Mouse (Mus musculus) liver, embryonic 14.5 days (tissue): ENCODE measurements around the gene Rgl2. TPM values are rescaled to one million over a fixed set of nuclear protein-coding genes. Genes with fewer than 3 reads are reported as not detected.
A peak's percentile ranks its signal among the peaks of the same experiment; 100 is the strongest.
"Not testable (repeated sequence)": the region's sequence is repeated elsewhere in the genome, so short reads cannot be mapped to it uniquely, and the experiment has no call there.

Experiments used
- ATAC-seq: fragments of 200-750 bp; cut with Nextera tagmentation; 2 replicates; pipeline ENCODE4 v1.8.0; 2017; ENCODE audit warnings: moderate number of reproducible peaks, mild to moderate bottlenecking, moderate library complexity; ENCODE audit not compliant: insufficient read depth
- DNase-seq, 3 experiments: peaks; one replicate each; pipeline ENCODE4 v3.0.0-alpha.2; 2012 to 2013; ENCODE audit warnings: low read depth in 3 of 3, low spot score in 3 of 3
- H3K27ac ChIP-seq: fragments of 300-500 bp; sonication (generic); 2 replicates; pipeline ENCODE4 v1.5.1; 2014; ENCODE audit warnings: moderate library complexity, mild to moderate bottlenecking, control low read depth, inconsistent platforms
- H3K27me3 ChIP-seq: fragments of 300-500 bp; sonication (generic); 2 replicates; pipeline ENCODE4 v1.6.1; 2014; ENCODE audit warnings: mild to moderate bottlenecking, low read length, moderate library complexity; ENCODE audit not compliant: control insufficient read depth, insufficient read depth
- H3K36me3 ChIP-seq: fragments of 300-500 bp; sonication (generic); replicated peaks from 2 replicates; pipeline ENCODE4 v1.6.1; 2014; ENCODE audit warnings: low read depth; ENCODE audit not compliant: control insufficient read depth, insufficient read depth
- H3K4me1 ChIP-seq, 2 experiments: fragments of 200-500 bp in 1 of 2; fragments of 300-500 bp in 1 of 2; sonication (generic) in 1 of 2; replicated peaks; 2 replicates each; pipeline ENCODE4 v1.6.1; 2012 to 2014; ENCODE audit warnings: antibody characterized with exemption in 1 of 2, inconsistent platforms in 1 of 2, low read length in 1 of 2; ENCODE audit not compliant: control insufficient read depth in 2 of 2, insufficient read depth in 2 of 2
- H3K4me2 ChIP-seq: fragments of 300-500 bp; sonication (generic); 2 replicates; pipeline ENCODE4 v1.6.1; 2014; ENCODE audit warnings: low read depth, mild to moderate bottlenecking, control low read depth, moderate library complexity
- H3K4me3 ChIP-seq, 2 experiments: fragments of 200-500 bp in 1 of 2; fragments of 300-500 bp in 1 of 2; sonication (generic) in 1 of 2; 2 replicates each; pipeline ENCODE4 v1.5.1; 2012 to 2014; ENCODE audit warnings: low read depth in 2 of 2, low read length in 2 of 2, mild to moderate bottlenecking in 2 of 2, control low read depth in 1 of 2, inconsistent platforms in 1 of 2, moderate library complexity in 1 of 2; ENCODE audit not compliant: insufficient read depth in 1 of 2
- H3K9ac ChIP-seq: fragments of 300-500 bp; sonication (generic); replicated peaks from 2 replicates; pipeline ENCODE4 v1.6.1; 2014; ENCODE audit warnings: mild to moderate bottlenecking, control low read depth, moderate library complexity
- H3K9me3 ChIP-seq: fragments of 300-500 bp; sonication (generic); 2 replicates; pipeline ENCODE4 v1.6.1; 2016; ENCODE audit warnings: low read length, mixed read lengths; ENCODE audit not compliant: control insufficient read depth
- CTCF ChIP-seq: IDR thresholded peaks from 2 replicates; pipeline ENCODE4 v1.5.1; 2016; ENCODE audit warnings: antibody characterized with exemption, low read depth, control low read depth
- EP300 ChIP-seq: IDR thresholded peaks from 2 replicates; pipeline ENCODE4 v1.6.1; 2016; ENCODE audit warnings: antibody characterized with exemption, low read depth
- WGBS: fragments of 180-500 bp; shearing (Covaris S2); extraction: QIAGEN DNeasy Blood & Tissue Kit; methylation state at CpG from one replicate; pipeline ENCODE4 v1.1.7; 2014; ENCODE audit not compliant: insufficient replicate concordance; 5-methylcytosine and 5-hydroxymethylcytosine counted together
- polyA plus RNA-seq, 2 experiments: library from polyadenylated mRNA; depleted of rRNA in 1 of 2; stranded (reverse) in 1 of 2; unstranded in 1 of 2; fragments of >200 nt; fragmentation: Nextera tagmentation in 1 of 2; extraction: Ambion mirVana in 1 of 2; gene quantifications; 2 replicates each; pipeline versions ENCODE4 v1.2.1 to v1.2.3; 2012 to 2014

Rgl2 gene
- polyA plus RNA-seq (2012; rRNA removed) (17.0 and 19.6 TPM in 2 replicates), polyA plus RNA-seq (2014; fragmentation: Nextera tagmentation; extraction: Ambion mirVana) (4.9 and 5.9 TPM in 2 replicates)

DNA sequence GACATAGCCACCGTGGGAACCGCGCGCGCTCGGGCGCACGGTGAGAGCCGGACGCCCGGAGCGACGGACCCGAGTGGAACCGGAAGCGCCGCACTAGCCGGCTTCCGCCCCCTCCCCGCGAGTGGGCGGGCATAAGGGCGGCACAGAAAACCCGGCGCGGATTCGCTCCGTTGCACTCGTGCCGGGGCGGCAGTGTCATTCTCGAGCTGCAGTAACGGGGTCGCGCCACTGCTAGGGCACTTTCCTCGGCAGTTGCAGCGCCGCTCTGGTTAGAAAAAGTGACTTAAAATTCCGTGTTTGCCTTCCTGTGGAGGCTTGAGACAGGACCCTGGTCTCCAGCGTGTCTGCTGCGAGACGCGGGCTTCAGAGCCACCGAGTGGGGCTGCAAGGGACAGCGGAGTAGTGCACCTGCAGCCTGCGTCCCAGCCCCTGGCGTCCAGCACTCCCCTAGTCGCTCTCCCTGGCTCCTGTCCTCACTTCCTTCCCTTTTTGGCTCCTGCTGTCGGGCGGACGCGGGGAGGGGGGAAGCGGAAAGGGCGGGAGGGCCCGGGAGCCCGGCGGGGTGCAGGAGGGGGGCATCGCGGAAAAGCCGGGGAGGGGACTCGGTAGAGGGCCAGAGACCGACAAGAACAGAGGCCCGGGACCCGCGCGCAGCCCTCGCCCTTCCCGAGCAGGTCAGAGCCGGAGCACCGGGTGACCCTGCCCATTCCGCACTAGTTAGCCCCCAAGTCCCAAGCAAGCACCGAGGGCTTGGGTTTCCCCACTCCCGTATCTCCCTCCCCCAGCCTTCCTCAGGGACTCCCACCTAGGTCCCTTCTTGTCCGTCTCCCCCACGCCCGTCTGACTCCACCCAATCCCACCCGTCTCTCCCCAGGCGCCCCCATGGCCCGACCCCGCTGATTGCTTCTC is at the start of gene Rgl2:
TSS of gene Rgl2 (plus strand) at position 173 of the 909 bp plus-strand sequence.
- peaks cover 2% of the 10 kb centered on the region; the same call in 1 of the 2 replicates for H3K36me3 ChIP-seq
- peak within 1 kb of the TSS; percentile 100 for H3K4me2 ChIP-seq
- peaks cover 2 to 4% of the 10 kb centered on the region in 2 experiments; a peak in 2 of 4 replicates for H3K4me1 ChIP-seq

DNA sequence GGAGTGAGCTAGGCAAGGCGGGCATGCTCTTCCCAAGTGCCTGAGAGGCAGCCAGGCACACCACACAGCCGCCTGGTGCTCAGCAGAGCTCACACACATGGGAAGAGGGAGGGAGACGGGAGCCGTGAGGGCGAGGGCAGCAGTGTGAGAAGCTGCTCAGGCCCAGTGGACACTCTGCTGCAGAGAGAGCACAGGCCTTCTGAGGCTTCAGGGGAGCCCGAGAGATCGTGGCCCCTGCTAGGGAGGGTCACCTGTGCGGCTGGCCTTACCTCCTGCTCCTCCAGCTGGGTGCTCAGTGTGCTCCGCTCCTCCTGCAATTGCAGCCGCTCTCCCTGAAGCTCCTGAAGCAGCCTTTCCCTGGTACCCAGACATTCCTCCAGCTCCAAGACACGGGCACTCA is 45.0 kb upstream of the Rgl2 start:
- ATAC-seq, H3K4me2 ChIP-seq, H3K9me3 ChIP-seq, H3K27me3 ChIP-seq, H3K4me3 ChIP-seq, DNase-seq, H3K9ac ChIP-seq, H3K27ac ChIP-seq: not testable (repeated sequence)
- H3K4me1 ChIP-seq: peaks cover 10 to 15% of the 10 kb centered on the region in 2 experiments
- WGBS: 90% methylated on average over 10 of the region's 11 CpGs
- H3K36me3 ChIP-seq: peaks cover 64% of the 10 kb centered on the region

More for the DNA sequence above, at the start of gene Rgl2:
- Histone ChIP-seq H3K27ac (peak within 1 kb of the TSS; percentile 83), H3K9me3 (no peaks in the 10 kb centered on the region), H3K4me3 (peak within 1 kb of the TSS; percentile 85 to 88), H3K9ac (peak within 1 kb of the TSS; percentile 79), H3K27me3 (no peaks in the 10 kb centered on the region)
- DNase-seq (peak; percentile 87), ATAC-seq (peak; percentile 83)
- TF ChIP-seq CTCF (peak; percentile 66), EP300 (peak; percentile 62)
- under 1% methylated on average over 76 of the region's 80 CpGs for WGBS

- not testable (repeated sequence) for H3K27me3 ChIP-seq, ATAC-seq, H3K9ac ChIP-seq, DNase-seq, H3K9me3 ChIP-seq, H3K27ac ChIP-seq
- 35% methylated on average over 2 of the region's 2 CpGs for WGBS
- Histone ChIP-seq H3K4me1 (peaks cover 10 to 15% of the 10 kb centered on the region in 2 experiments), H3K4me3 (peak overlapping the region in 1 of 2 experiments; percentile 85; a peak in 2 of 4 replicates), H3K36me3 (peaks cover 34% of the 10 kb centered on the region), H3K4me2 (peak overlapping the region; percentile 91)
Measured at GRCm38 (mm10) chr17:33887802-33888201, 41.5 kb upstream of the Rgl2 start.

DNA sequence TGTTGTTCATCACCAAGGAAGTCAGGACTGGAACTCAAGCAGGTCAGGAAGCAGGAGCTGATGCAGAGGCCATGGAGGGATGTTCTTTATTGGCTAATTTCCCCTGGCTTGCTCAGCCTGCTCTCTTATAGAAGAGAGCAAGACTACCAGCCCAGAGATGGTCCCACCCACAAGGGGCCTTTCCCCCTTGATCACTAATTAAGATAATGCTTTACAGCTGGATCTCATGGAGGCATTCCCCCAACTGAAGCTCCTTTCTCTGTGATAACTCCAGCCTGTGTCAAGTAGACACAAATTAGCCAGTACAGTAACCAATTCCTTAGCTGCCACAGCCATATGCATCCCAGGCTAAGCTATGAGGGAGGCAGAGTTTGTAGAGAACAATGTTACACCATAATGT is 41.1 kb upstream of the Rgl2 start:
- peak overlapping the region; percentile 45 to 85; a peak in 3 of 4 replicates for H3K4me3 ChIP-seq
- peak overlapping the region; percentile 91 for H3K4me2 ChIP-seq
- H3K27ac ChIP-seq: not testable (repeated sequence)

DNA sequence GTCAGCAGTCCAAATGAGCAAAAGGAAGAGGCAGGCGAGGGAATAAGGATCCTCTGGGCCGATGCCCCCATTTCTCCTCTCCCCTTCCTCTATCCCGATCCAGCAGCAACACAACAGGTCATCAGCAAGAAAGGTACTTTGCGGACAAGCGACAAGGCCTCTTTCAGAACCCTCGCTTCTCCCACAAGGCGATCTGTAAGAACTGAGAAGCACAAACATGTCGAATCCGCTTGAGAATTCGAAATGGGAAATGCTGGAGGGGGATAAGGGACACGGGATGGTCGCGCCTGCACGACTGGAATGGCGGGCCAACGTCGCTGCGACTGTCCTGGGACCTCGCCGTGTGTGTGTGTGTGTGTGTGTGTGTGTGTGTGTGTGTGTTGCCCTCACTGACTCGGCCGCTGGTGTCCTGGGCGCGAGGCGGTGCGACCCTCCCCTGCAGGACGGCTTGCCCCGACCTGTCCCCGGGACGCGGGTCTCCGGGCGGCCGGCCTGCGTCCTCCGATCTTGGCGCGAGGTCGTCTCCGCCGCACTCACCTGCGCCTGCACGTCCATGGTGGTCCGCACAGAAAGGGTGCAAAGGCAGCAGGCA is 39.3 kb upstream of the Rgl2 start:
- peak; percentile 6 for ATAC-seq

More for the DNA sequence above, 41.1 kb upstream of the Rgl2 start:
- H3K27me3 ChIP-seq, DNase-seq, H3K9me3 ChIP-seq, ATAC-seq: not testable (repeated sequence)
- Histone ChIP-seq H3K9ac (peak overlapping the region; percentile 55), H3K4me1 (peaks cover 10 to 15% of the 10 kb centered on the region in 2 experiments), H3K36me3 (peaks cover 30% of the 10 kb centered on the region)

More for the DNA sequence above, 39.3 kb upstream of the Rgl2 start:
- 0% methylated on average over 37 of the region's 44 CpGs for WGBS
- peaks cover 18% of the 10 kb centered on the region for H3K36me3 ChIP-seq
- peak overlapping the region; percentile 91 for H3K4me2 ChIP-seq
- not testable (repeated sequence) for H3K27me3 ChIP-seq, DNase-seq, H3K9me3 ChIP-seq
- peaks cover 10 to 15% of the 10 kb centered on the region in 2 experiments for H3K4me1 ChIP-seq
- peak overlapping the region; percentile 69 for H3K27ac ChIP-seq
- peak overlapping the region; percentile 95 for H3K9ac ChIP-seq
- H3K4me3 ChIP-seq: peak overlapping the region; percentile 83 to 85
